Mouse (Mus musculus): ENCODE data around the gene Lmo1. TPM values are rescaled to one million over a fixed set of nuclear protein-coding genes. Genes with fewer than 3 reads are reported as not detected.

Gene Lmo1
- polyA plus RNA-seq, 1 experiment from 2014 or later, result 73.2 TPM

- no peak overlapping the region for H3K4me2 ChIP-seq
Measured at GRCm38 (mm10) chr7:109197161-109197650, 22.2 kb upstream of the Lmo1 start.

DNA sequence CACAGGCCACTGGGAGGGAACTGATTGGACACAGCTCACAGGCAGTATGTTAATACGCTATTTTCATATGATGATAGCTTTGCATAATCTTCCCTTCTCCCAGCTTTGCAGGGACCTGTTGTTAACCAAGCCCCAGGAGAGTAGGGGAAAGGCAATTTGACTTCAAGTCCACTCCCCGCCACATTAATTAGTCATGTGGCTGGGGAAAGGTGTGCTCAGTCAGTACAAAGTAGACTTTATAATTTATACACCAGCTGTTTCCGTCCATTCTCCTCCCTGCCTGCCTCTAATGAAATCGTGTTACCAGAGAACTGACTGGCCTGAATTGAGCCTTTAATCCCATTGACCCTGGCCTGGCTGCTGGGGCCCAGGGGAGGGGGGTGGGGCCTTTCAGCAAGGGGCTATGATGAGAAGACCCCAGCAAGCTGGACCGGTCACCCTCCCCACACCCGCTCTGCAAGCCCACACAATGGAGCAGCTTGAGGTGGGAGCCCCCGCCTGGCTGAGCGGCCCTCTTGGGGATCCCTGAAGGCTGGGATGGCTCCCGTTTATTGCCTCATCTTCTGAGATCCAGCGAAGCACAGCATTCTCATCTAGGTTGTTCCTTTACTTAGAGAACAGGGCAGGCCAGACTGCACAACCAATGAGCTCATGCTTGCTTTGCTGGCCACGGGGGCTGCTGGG, 21.5 kb upstream of the Lmo1 start:
- Histone ChIP-seq H3K4me2 (no peak overlapping the region), H3K4me3 (no peak overlapping the region), H3K27ac (no peak overlapping the region), H3K4me1 (peaks cover 23% of the 10 kb centered on the region), H3K9ac (no peak overlapping the region), H3K9me3 (no peaks in the 10 kb centered on the region), H3K36me3 (no peaks in the 10 kb centered on the region), H3K27me3 (peaks cover 24% of the 10 kb centered on the region)
- 0 out of 2 replicates have a peak, but pooled peaks have one; percentile 21 for ATAC-seq (ENCODE audit: insufficient number of reproducible peaks, insufficient read depth, low FRiP score, low TSS enrichment, low read depth)
- 26% methylated on average over 11 of the region's 11 CpGs for WGBS

More at GRCm38 (mm10) chr7:109197161-109197650, 22.2 kb upstream of the Lmo1 start:
- Histone ChIP-seq H3K4me3 (no peak overlapping the region), H3K9ac (no peak overlapping the region), H3K9me3 (no peaks in the 10 kb centered on the region), H3K27me3 (peaks cover 18% of the 10 kb centered on the region), H3K4me1 (peaks cover 17% of the 10 kb centered on the region), H3K36me3 (no peaks in the 10 kb centered on the region), H3K27ac (no peak overlapping the region)
- no peak for ATAC-seq (ENCODE audit: insufficient number of reproducible peaks, insufficient read depth, low FRiP score, low TSS enrichment, low read depth)
- WGBS, result 65% methylated on average over 3 of the region's 3 CpGs

DNA sequence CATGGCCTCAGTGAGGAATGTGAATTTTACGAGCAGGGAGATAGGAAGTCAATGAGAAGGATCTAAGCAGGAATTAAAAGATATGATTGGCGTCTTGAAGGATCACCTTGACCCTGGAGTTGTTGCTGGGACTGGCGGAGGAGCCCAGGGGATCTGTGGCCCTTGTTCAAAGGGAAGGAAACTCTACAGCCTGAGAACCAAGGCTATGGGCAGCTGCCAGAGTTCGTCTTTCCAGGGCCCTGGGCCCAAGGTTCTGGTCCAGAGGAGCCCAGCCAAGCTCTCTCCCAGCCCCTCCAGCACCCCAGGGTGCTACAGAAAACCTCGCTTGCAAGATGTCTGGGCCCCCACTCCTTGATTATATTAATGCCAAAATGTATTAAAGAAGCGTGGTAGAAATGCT, 21.0 kb upstream of the Lmo1 start:
- WGBS, result 63% methylated on average over 6 of the region's 6 CpGs
- H3K27me3 ChIP-seq, result peaks cover 27% of the 10 kb centered on the region
- no peaks in the 10 kb centered on the region for H3K9me3 ChIP-seq
- H3K4me2 ChIP-seq, result no peak overlapping the region
- peaks cover 29% of the 10 kb centered on the region for H3K4me1 ChIP-seq
- H3K4me3 ChIP-seq, result no peak overlapping the region
- no peaks in the 10 kb centered on the region for H3K36me3 ChIP-seq
- no peak overlapping the region for H3K27ac ChIP-seq
- ATAC-seq (ENCODE audit: insufficient number of reproducible peaks, insufficient read depth, low FRiP score, low TSS enrichment, low read depth), result no peak
- no peak overlapping the region for H3K9ac ChIP-seq

GRCm38 (mm10) chr7:109194850-109195249, 19.8 kb upstream of the Lmo1 start:
- Histone ChIP-seq H3K27ac (no peak overlapping the region), H3K9ac (no peak overlapping the region), H3K27me3 (peaks cover 38% of the 10 kb centered on the region), H3K4me2 (no peak overlapping the region), H3K4me1 (peaks cover 34% of the 10 kb centered on the region), H3K4me3 (no peak overlapping the region), H3K9me3 (no peaks in the 10 kb centered on the region), H3K36me3 (no peaks in the 10 kb centered on the region)
- 79% methylated on average over 1 of the region's 1 CpGs for WGBS
- no peak for ATAC-seq (ENCODE audit: insufficient number of reproducible peaks, insufficient read depth, low FRiP score, low TSS enrichment, low read depth)

DNA sequence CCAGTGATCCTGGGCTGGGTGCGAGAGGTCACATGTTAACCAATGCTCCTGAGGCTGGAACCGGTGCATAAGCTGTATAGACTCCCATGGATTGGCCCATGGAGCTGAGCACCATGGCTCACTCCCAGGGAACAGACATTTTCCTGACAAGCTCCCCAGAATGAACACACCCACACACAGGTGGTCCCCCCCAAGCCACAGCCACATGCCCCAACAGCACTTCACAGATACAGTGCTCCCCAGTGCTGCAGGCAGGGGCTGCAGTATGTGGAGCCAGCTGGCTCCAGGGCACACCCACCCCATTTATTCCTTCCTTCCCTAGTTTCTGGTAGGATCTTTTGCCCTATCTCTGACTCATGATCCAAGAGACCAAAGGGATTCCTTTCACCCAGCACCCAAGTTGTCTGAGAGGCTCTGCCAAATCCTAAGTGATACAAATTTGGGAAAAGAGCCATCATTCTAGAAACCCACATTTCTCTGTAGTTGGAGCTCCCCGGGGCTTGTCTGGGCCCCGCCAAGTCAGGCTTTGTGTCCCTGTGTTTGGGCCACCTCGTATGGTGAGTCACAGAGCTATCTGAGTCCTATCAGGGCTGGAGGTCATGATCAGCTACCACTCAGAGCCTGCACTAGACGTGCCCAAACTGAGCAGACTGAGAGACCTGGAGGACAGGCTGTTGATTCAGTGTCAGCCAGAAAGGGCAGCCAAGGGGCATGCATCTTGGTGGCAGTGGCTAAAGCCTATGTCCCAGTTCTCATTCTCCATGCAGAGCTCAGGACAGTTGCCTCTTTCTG, 12.4 kb upstream of the Lmo1 start:
- no peak overlapping the region for H3K9ac ChIP-seq
- peaks cover 19% of the 10 kb centered on the region for H3K4me1 ChIP-seq
- no peak overlapping the region for H3K4me2 ChIP-seq
- no peak overlapping the region for H3K4me3 ChIP-seq
- H3K27ac ChIP-seq, result no peak overlapping the region
- 72% methylated on average over 6 of the region's 6 CpGs for WGBS
- H3K9me3 ChIP-seq, result no peaks in the 10 kb centered on the region
- H3K27me3 ChIP-seq, result peaks cover 46% of the 10 kb centered on the region
- ATAC-seq (ENCODE audit: insufficient number of reproducible peaks, insufficient read depth, low FRiP score, low TSS enrichment, low read depth), result no peak
- H3K36me3 ChIP-seq, result no peaks in the 10 kb centered on the region

GRCm38 (mm10) chr7:109185975-109186374, 11.0 kb upstream of the Lmo1 start:
- no peaks in the 10 kb centered on the region for H3K9me3 ChIP-seq
- H3K4me2 ChIP-seq, result no peak overlapping the region
- peaks cover 37% of the 10 kb centered on the region for H3K27me3 ChIP-seq
- no peak overlapping the region for H3K4me3 ChIP-seq
- peaks cover 5% of the 10 kb centered on the region; the same call in 1 of the 2 replicates for H3K4me1 ChIP-seq
- no peak overlapping the region for H3K9ac ChIP-seq
- 84% methylated on average over 2 of the region's 2 CpGs for WGBS
- no peaks in the 10 kb centered on the region for H3K36me3 ChIP-seq
- H3K27ac ChIP-seq, result no peak overlapping the region
- no peak for ATAC-seq (ENCODE audit: insufficient number of reproducible peaks, insufficient read depth, low FRiP score, low TSS enrichment, low read depth)

- 76% methylated on average over 5 of the region's 5 CpGs for WGBS
- peaks cover 33% of the 10 kb centered on the region for H3K27me3 ChIP-seq
- ATAC-seq (ENCODE audit: insufficient number of reproducible peaks, insufficient read depth, low FRiP score, low TSS enrichment, low read depth), result no peak
Measured at GRCm38 (mm10) chr7:109185564-109185963, 10.6 kb upstream of the Lmo1 start.

GRCm38 (mm10) chr7:109176688-109177087, 1.7 kb upstream of the Lmo1 start:
- H3K4me2 ChIP-seq, result no peak overlapping the region
- H3K9me3 ChIP-seq, result no peaks in the 10 kb centered on the region
- no peak overlapping the region for H3K9ac ChIP-seq
- no peak overlapping the region for H3K27ac ChIP-seq
- H3K27me3 ChIP-seq, result peaks cover 62% of the 10 kb centered on the region
- WGBS, result 50% methylated on average over 3 of the region's 3 CpGs
- no peaks in the 10 kb centered on the region for H3K36me3 ChIP-seq
- peaks cover 18% of the 10 kb centered on the region for H3K4me1 ChIP-seq
- no peak overlapping the region for H3K4me3 ChIP-seq
- ATAC-seq (ENCODE audit: insufficient number of reproducible peaks, insufficient read depth, low FRiP score, low TSS enrichment, low read depth), result no peak

More at GRCm38 (mm10) chr7:109185564-109185963, 10.6 kb upstream of the Lmo1 start:
- H3K9ac ChIP-seq, result no peak overlapping the region
- 0 out of 2 replicates have a peak, but pooled peaks cover under 1% of the 10 kb centered on the region for H3K4me1 ChIP-seq
- no peaks in the 10 kb centered on the region for H3K9me3 ChIP-seq
- no peak overlapping the region for H3K4me3 ChIP-seq
- H3K4me2 ChIP-seq, result no peak overlapping the region
- H3K27ac ChIP-seq, result no peak overlapping the region
- H3K36me3 ChIP-seq, result no peaks in the 10 kb centered on the region

DNA sequence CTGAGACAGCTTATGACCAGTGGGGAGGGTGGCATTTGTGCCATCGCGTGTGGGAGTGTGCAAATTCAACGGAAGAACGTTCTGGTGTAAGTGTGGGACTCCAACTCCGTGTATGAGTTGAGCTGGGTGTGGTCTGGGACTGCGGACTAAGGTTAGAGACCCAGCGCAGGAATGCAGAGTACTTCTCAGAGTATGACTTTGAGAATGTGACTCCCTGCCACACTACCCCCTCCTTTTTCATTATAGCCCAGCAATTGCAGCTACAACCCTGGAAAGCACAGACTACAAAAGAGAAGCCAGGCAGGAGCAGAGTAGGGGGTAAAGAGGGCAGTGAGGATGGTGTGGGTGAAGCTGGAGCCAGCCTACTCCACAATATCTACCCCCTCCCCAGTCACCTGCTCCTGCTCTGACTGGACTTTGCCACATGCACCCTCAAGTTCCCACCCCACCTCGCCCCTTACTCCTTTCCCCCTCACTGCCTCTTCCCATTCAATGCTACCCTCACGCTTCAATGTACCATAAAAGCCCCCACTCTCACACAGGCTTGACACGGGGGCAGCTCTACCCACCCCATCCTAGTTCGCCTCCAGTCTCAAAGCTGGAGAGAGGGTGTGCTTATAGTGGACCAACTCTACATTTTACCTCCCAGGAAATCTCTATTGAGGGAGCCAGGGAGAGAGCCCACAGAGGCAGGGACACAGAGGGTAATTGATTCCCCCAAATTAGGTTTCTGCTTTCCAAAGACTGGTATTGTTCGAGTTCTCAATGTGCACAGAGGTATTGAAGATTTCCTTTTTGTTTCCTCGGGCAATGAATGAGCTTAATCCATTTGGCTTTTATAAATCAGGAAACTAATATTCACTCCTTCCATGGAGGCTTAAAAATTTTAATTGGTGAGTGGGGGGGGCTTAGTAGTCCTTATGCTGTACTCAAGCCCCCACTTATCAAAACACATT, 941 bp upstream of the Lmo1 start:
- peak overlapping the region; percentile 81; the same call in 1 of the 2 replicates for H3K9ac ChIP-seq
- no peaks in the 10 kb centered on the region for H3K36me3 ChIP-seq
- peak overlapping the region; percentile 99 for H3K4me2 ChIP-seq
- H3K4me1 ChIP-seq, result peaks cover 18% of the 10 kb centered on the region
- peaks cover 68% of the 10 kb centered on the region for H3K27me3 ChIP-seq
- no peak overlapping the region for H3K27ac ChIP-seq
- H3K4me3 ChIP-seq, result peak overlapping the region; percentile 69
- no peaks in the 10 kb centered on the region for H3K9me3 ChIP-seq
- 10% methylated on average over 13 of the region's 13 CpGs for WGBS
- ATAC-seq (ENCODE audit: insufficient number of reproducible peaks, insufficient read depth, low FRiP score, low TSS enrichment, low read depth), result no peak

GRCm38 (mm10) chr7:109174337-109174948, 564 bp downstream of the Lmo1 start:
- H3K9me3 ChIP-seq, result no peaks in the 10 kb centered on the region
- peak overlapping the region; percentile 99 for H3K4me2 ChIP-seq
- H3K9ac ChIP-seq, result peak overlapping the region; percentile 81
- 3% methylated on average over 31 of the region's 31 CpGs for WGBS
- peak overlapping the region; percentile 69 for H3K4me3 ChIP-seq
- H3K27me3 ChIP-seq, result peaks cover 82% of the 10 kb centered on the region
- peak overlapping the region; percentile 57; the same call in 1 of the 2 replicates for H3K27ac ChIP-seq
- peaks cover 29% of the 10 kb centered on the region for H3K4me1 ChIP-seq
- ATAC-seq (ENCODE audit: insufficient number of reproducible peaks, insufficient read depth, low FRiP score, low TSS enrichment, low read depth), result no peak
- H3K36me3 ChIP-seq, result no peaks in the 10 kb centered on the region
